Comparison of ENCODE assay signal across 16 mouse cellular contexts in the genomic region with DNA sequence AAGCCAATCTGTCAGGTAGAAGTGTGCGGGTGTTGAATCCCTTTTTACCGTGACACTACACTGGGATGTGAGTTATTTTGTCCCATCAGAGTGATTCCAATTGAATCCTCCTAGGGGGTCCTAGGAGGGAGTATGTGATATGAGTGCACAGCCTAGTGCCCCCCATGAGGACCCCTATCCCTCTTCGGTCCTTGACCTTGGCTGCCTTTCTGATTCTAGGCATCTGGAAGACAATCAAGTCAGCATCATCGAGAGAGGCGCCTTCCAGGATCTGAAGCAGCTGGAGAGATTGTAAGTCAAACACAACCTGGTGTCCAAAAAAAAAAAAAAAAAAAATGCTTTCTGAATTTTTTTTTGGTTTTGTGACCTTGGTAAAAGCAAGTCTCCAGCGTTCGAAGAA. TPM values are rescaled to one million over a fixed set of nuclear protein-coding genes. Genes with fewer than 3 reads are reported as not detected.
"Had no signal": no experiment of that assay in that cellular context is flagged by ENCODE, and none has a peak within 500 bp of the region (broad histone marks: within the 10 kb centered on the region; RNA-seq: fewer than 3 reads in every experiment).

No protein-coding gene starts in this region.

- H3K9me3 ChIP-seq: limb, embryonic 10.5 days; liver, embryonic 15.5 days; megakaryocyte, embryonic 14.5 days; midbrain, embryonic 15.5 days; neural tube, embryonic 12.5 days had no signal

- H3K9ac ChIP-seq: liver, embryonic 15.5 days; midbrain, embryonic 15.5 days; neural tube, embryonic 12.5 days had no signal

- H3K4me3 ChIP-seq: liver, embryonic 15.5 days; megakaryocyte, embryonic 14.5 days; midbrain, embryonic 15.5 days; neural tube, embryonic 12.5 days had no signal

- H3K27ac ChIP-seq: liver, embryonic 15.5 days; macrophage; midbrain, embryonic 15.5 days; neural tube, embryonic 12.5 days had no signal

- DNase-seq: kidney, adult 8-10 months; kidney, postnatal 25 days; thymus, adult 18-20 months had no signal

- H3K4me1 ChIP-seq: liver, embryonic 15.5 days; megakaryocyte, embryonic 14.5 days; midbrain, embryonic 15.5 days; neural tube, embryonic 12.5 days had no signal

- H3K36me3 ChIP-seq: liver, embryonic 15.5 days; midbrain, embryonic 15.5 days; neural tube, embryonic 12.5 days had no signal

- H3K27me3 ChIP-seq: liver, embryonic 15.5 days; megakaryocyte, embryonic 14.5 days; midbrain, embryonic 15.5 days had no signal

- ATAC-seq: hindbrain, embryonic 16.5 days; inflammation-experienced regulatory T-cells, adult 6 months; intestine, postnatal 0 days; midbrain, embryonic 15.5 days had no signal

- H3K4me2 ChIP-seq: liver, embryonic 11.5 days; liver, embryonic 15.5 days; midbrain, embryonic 11.5 days; midbrain, embryonic 15.5 days had no signal

RNA-seq across cellular contexts. Expression of gene Slit3, which starts 56.5 kb away (rescaled TPM):
- total RNA-seq: monocyte, adult 5-6 weeks; neutrophil, adult 5-6 weeks had no signal
- polyA plus RNA-seq: inflammation-experienced regulatory T-cells, adult 6 months; macrophage had no signal
